Mouse (Mus musculus) central nervous system, embryonic 14 days (tissue): ENCODE measurements around the gene Cntnap2. TPM values are rescaled to one million over a fixed set of nuclear protein-coding genes. Genes with fewer than 3 reads are reported as not detected.

Experiments
- polyA plus RNA-seq: library from polyadenylated mRNA; depleted of rRNA; stranded (reverse); fragments of >200 nt; gene quantifications from 2 replicates; pipeline ENCODE4 v1.2.3, GENCODE M21; 2012; rRNA removed

Gene Cntnap2
- 52.1 and 74.2 TPM in 2 replicates for polyA plus RNA-seq

DNA sequence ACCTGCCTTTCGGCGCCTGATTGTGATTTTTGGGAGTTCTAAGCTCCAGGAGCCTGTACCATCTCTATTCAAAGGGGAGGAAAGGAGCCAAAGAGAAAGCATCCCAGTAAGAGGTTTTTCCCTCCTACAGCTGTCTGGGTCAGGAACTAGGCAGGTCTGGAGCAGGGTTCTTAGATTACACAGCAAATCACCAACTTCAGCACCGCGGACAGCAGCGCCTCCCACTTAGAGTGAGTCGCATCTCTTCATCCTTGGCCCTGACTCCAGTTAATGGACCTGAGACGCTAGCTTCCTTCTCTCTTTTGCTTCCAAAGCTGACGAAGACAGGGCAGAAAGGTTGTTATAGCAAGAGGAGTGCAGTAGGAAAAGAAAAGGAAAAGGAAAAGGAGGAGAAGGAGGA is at the start of gene Cntnap2:
TSS of gene Cntnap2 (plus strand) at position 267 of the 400 bp plus-strand sequence.

